Mouse (Mus musculus) embryonic facial prominence, embryonic 11.5 days (tissue): ENCODE measurements around the gene Tarbp1. TPM values are rescaled to one million over a fixed set of nuclear protein-coding genes. Genes with fewer than 3 reads are reported as not detected.

Experiments
- ATAC-seq: fragments of 200-750 bp; cut with Nextera tagmentation; replicated peaks from 2 replicates; pipeline ENCODE4 v1.8.0; 2017; ENCODE audit warnings: low read depth; ENCODE audit not compliant: insufficient number of reproducible peaks, low FRiP score, low TSS enrichment
- DNase-seq: peaks from one replicate; pipeline ENCODE4 v3.0.0-alpha.2; 2015; ENCODE audit warnings: low spot score
- H3K27ac ChIP-seq: fragments of 300-500 bp; sonication (generic); replicated peaks from 2 replicates; pipeline ENCODE4 v1.5.1; 2014; ENCODE audit warnings: mild to moderate bottlenecking, low read depth, low read length, control low read depth
- H3K27me3 ChIP-seq: fragments of 300-500 bp; sonication (generic); 2 replicates; pipeline ENCODE4 v1.6.1; 2014; ENCODE audit warnings: mild to moderate bottlenecking, low read length, moderate library complexity, mixed read lengths; ENCODE audit not compliant: control insufficient read depth, insufficient read depth
- H3K36me3 ChIP-seq: fragments of 300-500 bp; sonication (generic); replicated peaks from 2 replicates; pipeline ENCODE4 v1.6.1; 2014; ENCODE audit warnings: low read depth, mild to moderate bottlenecking, low read length, moderate library complexity, mixed read lengths; ENCODE audit not compliant: control insufficient read depth, insufficient read depth
- H3K4me1 ChIP-seq: fragments of 300-500 bp; sonication (generic); 2 replicates; pipeline ENCODE4 v1.6.1; 2014; ENCODE audit warnings: low read length, mixed read lengths; ENCODE audit not compliant: control insufficient read depth, insufficient read depth
- H3K4me2 ChIP-seq: fragments of 300-500 bp; sonication (generic); 2 replicates; pipeline ENCODE4 v1.6.1; 2014; ENCODE audit warnings: low read depth, mild to moderate bottlenecking, control low read depth, low read length, moderate library complexity
- H3K4me3 ChIP-seq: fragments of 300-500 bp; sonication (generic); 2 replicates; pipeline ENCODE4 v1.5.1; 2014; ENCODE audit warnings: low read depth, low read length, control low read depth
- H3K9ac ChIP-seq: fragments of 300-500 bp; sonication (generic); replicated peaks from 2 replicates; pipeline ENCODE4 v1.6.1; 2014; ENCODE audit warnings: mild to moderate bottlenecking, control low read depth, low read length
- H3K9me3 ChIP-seq: fragments of 300-500 bp; sonication (generic); replicated peaks from 2 replicates; pipeline ENCODE4 v1.6.1; 2016; ENCODE audit warnings: mild to moderate bottlenecking, low read length, inconsistent platforms, mixed read lengths; ENCODE audit not compliant: control insufficient read depth
- WGBS: fragments of 180-500 bp; shearing (Covaris S2); extraction: QIAGEN DNeasy Blood & Tissue Kit; methylation state at CpG from one replicate; pipeline ENCODE4 v1.1.7; 2014; 5-methylcytosine and 5-hydroxymethylcytosine counted together
- polyA plus RNA-seq: library from polyadenylated mRNA; unstranded; fragments of >200 nt; fragmentation: Nextera tagmentation; extraction: Ambion mirVana; gene quantifications from 2 replicates; pipeline ENCODE4 v1.2.1, GENCODE M21; 2014

The Tarbp1 gene
- polyA plus RNA-seq, 1 experiment from 2014 or later = 3.4 TPM

DNA sequence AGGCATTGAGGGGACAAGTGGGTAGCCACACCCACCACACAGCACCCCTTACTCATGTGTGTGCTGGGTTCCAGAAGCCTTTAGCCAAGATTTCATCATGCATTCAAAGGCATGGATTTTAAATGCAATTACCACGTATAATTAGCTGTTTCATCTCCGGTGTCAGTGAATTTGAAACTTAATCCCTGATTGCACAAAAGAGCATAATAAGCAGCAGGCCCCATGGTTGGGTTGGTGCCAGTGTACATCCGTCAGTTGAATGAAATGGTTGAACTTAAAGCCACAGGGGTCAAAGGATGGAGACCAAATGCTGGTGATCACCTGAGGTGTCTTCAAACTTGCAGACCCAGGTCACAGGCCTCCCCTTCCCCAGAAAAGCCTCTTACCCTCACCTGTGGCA, 36.0 kb upstream of the Tarbp1 start:
- no peaks in the 10 kb centered on the region for H3K36me3 ChIP-seq
- WGBS = 63% methylated on average over 3 of the region's 3 CpGs
- no peaks in the 10 kb centered on the region for H3K4me1 ChIP-seq
- no peaks in the 10 kb centered on the region for H3K9me3 ChIP-seq
- no peak overlapping the region for H3K27ac ChIP-seq
- no peak overlapping the region for H3K4me3 ChIP-seq
- H3K9ac ChIP-seq = no peak overlapping the region
- H3K4me2 ChIP-seq = no peak overlapping the region
- no peaks in the 10 kb centered on the region for H3K27me3 ChIP-seq
- ATAC-seq (no peak), DNase-seq (no peak)

DNA sequence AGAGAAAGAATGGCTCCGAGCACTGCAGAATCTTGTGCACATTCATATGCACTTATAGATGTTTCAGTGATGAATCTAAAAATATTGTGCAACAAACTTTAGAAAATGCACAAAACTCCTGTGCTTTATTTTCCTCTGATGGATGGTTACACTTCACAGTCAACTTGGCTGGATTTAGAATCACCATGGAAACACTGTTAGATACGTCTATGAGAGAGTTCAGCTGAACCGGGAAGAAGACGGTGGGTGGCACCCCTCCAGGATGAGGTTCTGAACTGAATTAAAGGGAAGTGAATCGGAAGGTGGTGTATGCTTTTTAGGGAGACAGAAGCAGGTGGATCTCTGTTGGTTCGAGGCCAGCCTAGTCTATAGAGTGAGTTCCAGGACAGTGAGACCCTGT, 34.8 kb upstream of the Tarbp1 start:
- Histone ChIP-seq H3K27ac (no peak overlapping the region), H3K4me3 (no peak overlapping the region), H3K27me3 (no peaks in the 10 kb centered on the region), H3K4me2 (no peak overlapping the region), H3K9ac (no peak overlapping the region), H3K9me3 (no peaks in the 10 kb centered on the region), H3K36me3 (no peaks in the 10 kb centered on the region), H3K4me1 (no peaks in the 10 kb centered on the region)
- ATAC-seq (no peak), DNase-seq (no peak)
- 87% methylated on average over 6 of the region's 6 CpGs for WGBS

DNA sequence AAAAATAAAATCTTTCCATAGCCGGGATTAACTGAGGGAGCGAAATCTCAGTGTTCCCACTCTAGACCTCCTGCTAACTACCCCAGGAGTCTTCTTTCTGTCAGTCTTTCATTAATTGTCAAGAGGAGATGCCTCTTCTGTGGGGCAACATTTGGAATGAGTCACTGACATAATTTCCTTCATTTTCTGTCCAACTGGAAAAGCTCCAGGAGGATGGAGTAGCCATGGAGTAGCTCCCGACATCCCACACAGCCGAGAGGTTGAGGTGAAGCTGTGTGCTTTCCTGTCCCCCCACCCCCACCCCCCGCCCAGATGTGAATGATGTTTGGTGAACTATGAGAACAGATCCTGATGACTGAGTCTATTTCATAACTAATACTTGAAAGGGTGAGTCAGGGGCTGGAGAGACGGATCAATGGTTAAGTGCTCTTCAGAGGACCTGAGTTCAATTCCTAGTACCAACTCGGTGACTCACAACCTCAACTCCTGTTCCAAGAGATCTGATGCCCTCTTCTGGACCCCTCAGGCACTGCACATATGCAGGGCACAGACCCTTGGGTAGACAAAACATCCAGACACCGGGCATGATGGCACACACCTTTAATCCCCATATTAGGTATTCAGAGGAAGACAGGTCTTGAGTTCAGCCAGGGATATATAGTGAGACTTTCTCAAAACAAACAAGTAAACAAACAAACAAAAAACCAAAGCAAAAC, 34.2 kb upstream of the Tarbp1 start:
- Histone ChIP-seq H3K4me2 (no peak overlapping the region), H3K9me3 (no peaks in the 10 kb centered on the region), H3K9ac (no peak overlapping the region), H3K27ac (no peak overlapping the region), H3K36me3 (no peaks in the 10 kb centered on the region), H3K4me3 (no peak overlapping the region), H3K27me3 (no peaks in the 10 kb centered on the region), H3K4me1 (no peaks in the 10 kb centered on the region)
- ATAC-seq = no peak
- 87% methylated on average over 8 of the region's 8 CpGs for WGBS
- DNase-seq = no peak

DNA sequence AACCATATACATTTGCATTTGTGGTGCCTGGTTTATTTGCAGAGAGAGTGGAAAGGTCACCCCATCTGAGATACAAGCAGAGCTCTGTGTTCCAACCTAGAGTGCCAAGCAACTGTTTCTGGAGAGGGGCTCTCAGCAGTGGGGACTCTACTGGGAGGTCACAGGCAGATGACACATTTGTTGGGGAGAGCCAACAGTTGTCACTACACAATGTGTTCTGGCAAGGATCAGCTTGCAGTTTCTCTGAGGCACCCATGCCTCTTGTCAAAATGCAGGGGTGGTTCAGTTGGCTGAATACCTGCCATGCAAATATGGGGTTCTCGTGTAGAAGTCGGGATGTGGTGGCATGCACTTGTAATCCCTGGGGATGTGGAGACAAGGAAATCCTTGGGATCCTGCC, 33.4 kb upstream of the Tarbp1 start:
- H3K27me3 ChIP-seq = no peaks in the 10 kb centered on the region
- H3K36me3 ChIP-seq = no peaks in the 10 kb centered on the region
- DNase-seq (no peak), ATAC-seq (no peak)
- no peaks in the 10 kb centered on the region for H3K4me1 ChIP-seq
- H3K27ac ChIP-seq = no peak overlapping the region
- no peak overlapping the region for H3K9ac ChIP-seq
- H3K4me3 ChIP-seq = no peak overlapping the region
- H3K9me3 ChIP-seq = no peaks in the 10 kb centered on the region
- no peak overlapping the region for H3K4me2 ChIP-seq
- 95% methylated on average over 2 of the region's 2 CpGs for WGBS

DNA sequence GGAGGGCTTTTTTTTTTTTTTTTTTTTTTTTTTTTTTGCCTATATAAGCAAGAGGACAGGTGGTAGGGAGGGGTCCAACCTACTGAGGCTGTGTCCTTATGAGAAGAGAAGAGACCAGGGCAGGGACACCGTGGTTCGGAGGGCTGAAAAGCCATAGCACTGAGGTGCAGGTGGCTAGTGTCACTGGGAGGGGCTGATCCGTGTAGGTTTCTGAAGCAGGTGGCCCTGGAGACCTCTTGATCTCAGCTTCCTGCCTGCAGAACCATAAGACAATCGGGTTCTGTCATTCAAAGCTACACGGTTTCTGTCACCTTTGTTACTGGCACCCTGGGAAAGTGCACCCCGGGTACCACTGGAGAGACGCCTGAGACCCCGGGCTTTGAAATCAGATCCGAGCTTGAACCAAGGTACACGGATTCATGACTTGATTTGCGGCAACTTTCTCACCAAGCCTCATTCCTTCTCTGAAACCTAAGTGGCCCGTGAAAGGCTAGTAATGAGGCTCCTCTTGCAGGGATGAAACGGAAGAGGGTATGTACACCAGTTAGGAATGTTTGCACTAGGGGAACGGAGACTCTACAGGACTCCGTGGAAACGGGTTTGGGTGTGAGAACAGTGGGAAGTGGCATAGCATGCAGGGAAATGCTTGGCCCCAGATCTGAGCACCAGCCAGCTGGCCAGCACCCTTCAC, 29.8 kb upstream of the Tarbp1 start:
- no peak overlapping the region for H3K9ac ChIP-seq
- DNase-seq = no peak
- H3K9me3 ChIP-seq = no peaks in the 10 kb centered on the region
- WGBS = 75% methylated on average over 16 of the region's 16 CpGs
- H3K4me1 ChIP-seq = no peaks in the 10 kb centered on the region
- ATAC-seq = no peak; the same call in 1 of the 2 replicates
- H3K27ac ChIP-seq = no peak overlapping the region
- H3K4me2 ChIP-seq = no peak overlapping the region
- no peak overlapping the region for H3K4me3 ChIP-seq
- H3K36me3 ChIP-seq = no peaks in the 10 kb centered on the region
- no peaks in the 10 kb centered on the region for H3K27me3 ChIP-seq

DNA sequence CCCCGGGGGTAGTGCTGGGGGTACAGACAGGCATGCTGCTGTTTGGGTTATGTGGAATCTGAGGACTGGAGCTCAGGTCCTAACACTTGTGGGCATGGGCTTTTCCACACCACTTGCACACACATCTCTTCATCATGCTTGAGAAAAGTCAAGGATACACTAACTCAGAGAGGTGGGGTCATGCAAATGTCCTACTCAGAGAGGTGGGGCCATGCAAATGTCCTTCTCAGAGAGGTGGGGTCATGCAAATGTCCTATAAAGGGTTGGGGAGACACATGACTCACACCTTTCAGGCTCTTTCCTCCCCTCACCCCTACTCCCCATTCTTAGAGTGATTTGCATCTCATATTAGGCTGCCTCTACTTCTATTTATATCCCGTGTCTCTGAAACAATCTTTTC, 27.9 kb upstream of the Tarbp1 start:
- Histone ChIP-seq H3K27me3 (no peaks in the 10 kb centered on the region), H3K27ac (no peak overlapping the region), H3K4me2 (no peak overlapping the region), H3K4me1 (0 out of 2 replicates have a peak, but pooled peaks cover 2% of the 10 kb centered on the region), H3K9ac (no peak overlapping the region), H3K36me3 (no peaks in the 10 kb centered on the region), H3K4me3 (no peak overlapping the region), H3K9me3 (no peaks in the 10 kb centered on the region)
- no peak for DNase-seq
- ATAC-seq = no peak
- 53% methylated on average over 2 of the region's 2 CpGs for WGBS

DNA sequence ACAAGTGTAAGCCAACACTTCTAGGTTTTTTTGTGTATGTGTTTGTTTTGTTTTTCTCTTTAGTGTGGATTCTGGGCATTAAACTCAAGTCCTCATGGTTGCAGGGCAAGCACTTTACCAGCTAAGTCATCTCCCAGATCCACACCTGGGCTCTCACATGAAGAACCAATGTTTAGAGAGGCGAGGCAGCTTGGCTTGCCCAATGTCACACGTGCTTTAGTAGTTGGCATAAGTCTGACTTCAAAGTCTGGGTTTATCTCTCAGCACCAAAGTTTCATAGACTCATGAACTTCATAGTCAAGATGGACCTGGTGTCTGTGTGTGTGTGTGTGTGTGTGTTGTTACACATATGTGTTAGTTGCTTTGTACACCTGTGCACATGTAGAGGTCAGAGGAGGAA, 24.5 kb upstream of the Tarbp1 start:
- H3K9ac ChIP-seq = no peak overlapping the region
- DNase-seq (no peak), ATAC-seq (no peak)
- no peak overlapping the region for H3K4me2 ChIP-seq
- no peaks in the 10 kb centered on the region for H3K27me3 ChIP-seq
- H3K9me3 ChIP-seq = no peaks in the 10 kb centered on the region
- WGBS = 87% methylated on average over 2 of the region's 2 CpGs
- no peak overlapping the region for H3K27ac ChIP-seq
- H3K4me1 ChIP-seq = 0 out of 2 replicates have a peak, but pooled peaks cover 2% of the 10 kb centered on the region
- H3K4me3 ChIP-seq = no peak overlapping the region
- no peaks in the 10 kb centered on the region for H3K36me3 ChIP-seq

DNA sequence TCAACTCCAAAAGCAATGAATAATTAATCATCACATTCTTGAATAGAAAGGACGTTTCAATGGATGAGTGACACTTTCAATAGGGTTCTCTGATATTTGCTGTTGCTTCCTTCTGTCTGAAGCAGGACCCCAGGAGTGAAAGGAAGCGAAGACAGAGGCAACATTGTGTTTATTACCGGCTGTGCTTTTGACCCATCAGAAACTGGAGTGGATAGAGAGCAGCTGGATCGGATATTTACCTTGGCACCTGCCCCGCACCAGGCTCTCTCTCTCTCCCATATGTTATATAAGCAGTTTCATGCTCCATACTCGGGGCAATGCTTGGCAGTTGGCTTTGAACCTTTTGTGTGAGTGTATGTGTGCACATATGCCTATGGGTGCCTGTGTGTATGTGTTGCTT, 23.6 kb upstream of the Tarbp1 start:
- Histone ChIP-seq H3K9me3 (no peaks in the 10 kb centered on the region), H3K4me3 (no peak overlapping the region), H3K4me2 (no peak overlapping the region), H3K27ac (no peak overlapping the region), H3K9ac (no peak overlapping the region), H3K36me3 (no peaks in the 10 kb centered on the region), H3K27me3 (no peaks in the 10 kb centered on the region), H3K4me1 (0 out of 2 replicates have a peak, but pooled peaks cover 2% of the 10 kb centered on the region)
- no peak for ATAC-seq
- no peak for DNase-seq
- WGBS = 65% methylated on average over 6 of the region's 6 CpGs
